Mouse (Mus musculus) MEL (cell line): Measurements from ENCODE around the gene Mturn. TPM values are rescaled to one million over a fixed set of nuclear protein-coding genes. Genes with fewer than 3 reads are reported as not detected.

Experiments
- DNase-seq: peaks from one replicate; pipeline ENCODE4 v3.0.0; 2011; ENCODE audit warnings: low read depth, low spot score
- H3K27ac ChIP-seq: 2 replicates; pipeline ENCODE4 v1.5.1; 2012; ENCODE audit warnings: low read depth, mild to moderate bottlenecking, control low read depth, low read length, moderate library complexity; ENCODE audit not compliant: control insufficient read depth
- H3K27me3 ChIP-seq, 2 experiments: fragments of 150-350 bp in 1 of 2; sonication (generic) in 1 of 2; 2 replicates each; pipeline ENCODE4 v1.6.1; 2012; ENCODE audit warnings: low read length in 2 of 2, mild to moderate bottlenecking in 2 of 2, improper control_type of control experiment in 1 of 2, moderate library complexity in 1 of 2; ENCODE audit not compliant: insufficient read depth in 2 of 2, control insufficient read depth in 1 of 2
- H3K36me3 ChIP-seq, 2 experiments: 2 replicates each; pipeline ENCODE4 v1.6.1; 2012 to 2014; ENCODE audit warnings: low read length in 2 of 2, improper control_type of control experiment in 1 of 2, inconsistent platforms in 1 of 2, mild to moderate bottlenecking in 1 of 2; ENCODE audit not compliant: insufficient read depth in 2 of 2, control insufficient read depth in 1 of 2
- H3K4me1 ChIP-seq, 2 experiments: fragments of 150-350 bp in 1 of 2; sonication (generic) in 1 of 2; 2 replicates each; pipeline ENCODE4 v1.6.1; 2012; ENCODE audit warnings: low read length in 2 of 2, improper control_type of control experiment in 1 of 2, mild to moderate bottlenecking in 1 of 2; ENCODE audit not compliant: insufficient read depth in 2 of 2, control insufficient read depth in 1 of 2
- H3K4me3 ChIP-seq, 2 experiments: fragments of 150-350 bp in 1 of 2; sonication (generic) in 1 of 2; 2 replicates each; pipeline ENCODE4 v1.5.1; 2012; ENCODE audit warnings: low read depth in 2 of 2, low read length in 2 of 2, mild to moderate bottlenecking in 2 of 2, moderate library complexity in 2 of 2, control low read depth in 1 of 2, improper control_type of control experiment in 1 of 2; ENCODE audit not compliant: control insufficient read depth in 1 of 2, insufficient read depth in 1 of 2
- H3K79me2 ChIP-seq: 2 replicates; pipeline ENCODE4 v1.6.1; 2012; ENCODE audit warnings: mild to moderate bottlenecking, low read length, moderate library complexity; ENCODE audit not compliant: control insufficient read depth, poor library complexity, insufficient read depth
- H3K9ac ChIP-seq: 2 replicates; pipeline ENCODE4 v1.6.1; 2012; ENCODE audit warnings: low read depth, mild to moderate bottlenecking, control low read depth, low read length, moderate library complexity; ENCODE audit not compliant: control insufficient read depth, poor library complexity, severe bottlenecking
- H3K9me3 ChIP-seq: fragments of 150-350 bp; sonication (generic); replicated peaks from 2 replicates; pipeline ENCODE4 v1.6.1; 2012; ENCODE audit warnings: mild to moderate bottlenecking, low read length, improper control_type of control experiment, moderate library complexity; ENCODE audit not compliant: insufficient read depth
- CHD1 ChIP-seq: IDR thresholded peaks from 2 replicates; pipeline ENCODE4 v1.6.1; 2012; ENCODE audit warnings: low read depth, mild to moderate bottlenecking, inconsistent platforms, low read length, improper control_type of control experiment
- CTCF ChIP-seq, 3 experiments: IDR thresholded peaks in 2 of 3; conservative IDR thresholded peaks in 1 of 3; 2 replicates each; pipeline ENCODE4 v1.5.1; 2011 to 2012; ENCODE audit warnings: low read length in 3 of 3, low read depth in 2 of 3, mild to moderate bottlenecking in 2 of 3, improper control_type of control experiment in 1 of 3, inconsistent platforms in 1 of 3, mixed read lengths in 1 of 3, moderate library complexity in 1 of 3; ENCODE audit not compliant: control insufficient read depth in 1 of 3, insufficient read depth in 1 of 3, poor library complexity in 1 of 3, severe bottlenecking in 1 of 3
- E2F4 ChIP-seq: IDR thresholded peaks from 2 replicates; pipeline ENCODE4 v1.6.1; 2011; ENCODE audit warnings: low read depth, low read length, improper control_type of control experiment, borderline replicate concordance
- EP300 ChIP-seq, 2 experiments: IDR thresholded peaks; 2 replicates each; pipeline ENCODE4 v1.6.1; 2011; ENCODE audit warnings: improper control_type of control experiment in 2 of 2, low read length in 2 of 2, low read depth in 1 of 2, mild to moderate bottlenecking in 1 of 2
- ETS1 ChIP-seq: IDR thresholded peaks from 2 replicates; pipeline ENCODE4 v1.6.1; 2012; ENCODE audit warnings: low read depth, mild to moderate bottlenecking, inconsistent platforms, low read length, improper control_type of control experiment, moderate library complexity
- GABPA ChIP-seq: IDR thresholded peaks from 2 replicates; pipeline ENCODE4 v1.6.1; 2012; ENCODE audit warnings: low read depth, mild to moderate bottlenecking, inconsistent platforms, low read length, improper control_type of control experiment, moderate library complexity
- GATA1 ChIP-seq: IDR thresholded peaks from 2 replicates; pipeline ENCODE4 v1.6.1; 2011; ENCODE audit warnings: low read depth, low read length, improper control_type of control experiment
- KAT2A ChIP-seq: conservative IDR thresholded peaks from 2 replicates; pipeline ENCODE4 v1.6.1; 2012; ENCODE audit warnings: low read depth, low read length, improper control_type of control experiment, inconsistent platforms
- MAX ChIP-seq: IDR thresholded peaks from 2 replicates; pipeline ENCODE4 v1.6.1; 2011; ENCODE audit warnings: low read length, improper control_type of control experiment
- MEF2A ChIP-seq: IDR thresholded peaks from 2 replicates; pipeline ENCODE4 v1.6.1; 2014; ENCODE audit warnings: low read depth, mild to moderate bottlenecking, inconsistent platforms, low read length, improper control_type of control experiment; ENCODE audit not compliant: poor library complexity, insufficient replicate concordance, severe bottlenecking; ENCODE audit errors: extremely low read depth
- MXI1 ChIP-seq: IDR thresholded peaks from 2 replicates; pipeline ENCODE4 v1.6.1; 2011; ENCODE audit warnings: mild to moderate bottlenecking, low read depth, low read length, improper control_type of control experiment
- MYC ChIP-seq: IDR thresholded peaks from 2 replicates; pipeline ENCODE4 v1.6.1; 2011; ENCODE audit warnings: low read depth, mild to moderate bottlenecking, low read length, improper control_type of control experiment, moderate library complexity
- NRF1 ChIP-seq: IDR thresholded peaks from 2 replicates; pipeline ENCODE4 v1.6.1; 2014; ENCODE audit warnings: low read depth, mild to moderate bottlenecking, inconsistent platforms, low read length, improper control_type of control experiment, moderate library complexity; ENCODE audit not compliant: poor library complexity, insufficient read depth, severe bottlenecking
- RAD21 ChIP-seq: IDR thresholded peaks from 2 replicates; pipeline ENCODE4 v1.6.1; 2011; ENCODE audit warnings: mild to moderate bottlenecking, low read depth, low read length, improper control_type of control experiment
- SIN3A ChIP-seq: IDR thresholded peaks from 2 replicates; pipeline ENCODE4 v1.6.1; 2012; ENCODE audit warnings: low read length, improper control_type of control experiment, inconsistent platforms
- SMC3 ChIP-seq: IDR thresholded peaks from 2 replicates; pipeline ENCODE4 v1.6.1; 2011; ENCODE audit warnings: low read depth, low read length, improper control_type of control experiment
- TBP ChIP-seq: IDR thresholded peaks from 2 replicates; pipeline ENCODE4 v1.8.0; 2011; ENCODE audit warnings: low read depth, low read length, improper control_type of control experiment
- UBTF ChIP-seq: IDR thresholded peaks from 2 replicates; pipeline ENCODE4 v1.6.1; 2012; ENCODE audit warnings: low read depth, mild to moderate bottlenecking, inconsistent platforms, low read length, improper control_type of control experiment, moderate library complexity, borderline replicate concordance; ENCODE audit not compliant: insufficient read depth
- ZC3H11A ChIP-seq: IDR thresholded peaks from 2 replicates; pipeline ENCODE4 v1.6.1; 2012; ENCODE audit warnings: low read depth, mild to moderate bottlenecking, inconsistent platforms, low read length, improper control_type of control experiment
- ZKSCAN1 ChIP-seq: IDR thresholded peaks from 2 replicates; pipeline ENCODE4 v1.6.1; 2012; ENCODE audit warnings: low read depth, mild to moderate bottlenecking, inconsistent platforms, low read length, improper control_type of control experiment, moderate library complexity
- ZMIZ1 ChIP-seq: IDR thresholded peaks from 2 replicates; pipeline ENCODE4 v1.6.1; 2012; ENCODE audit warnings: low read depth, mild to moderate bottlenecking, inconsistent platforms, low read length, improper control_type of control experiment, moderate library complexity
- polyA plus RNA-seq, 2 experiments: library from polyadenylated mRNA; stranded (reverse) in 1 of 2; unstranded in 1 of 2; fragments of >175 nt in 1 of 2; fragments of >200 nt in 1 of 2; gene quantifications; 2 replicates each; pipeline versions ENCODE4 v1.2.1 to v1.2.4; 2012; ENCODE audit warnings: low replicate concordance in 2 of 2, low read depth in 1 of 2; ENCODE audit not compliant: insufficient read length in 2 of 2, insufficient read depth in 1 of 2, missing spikeins in 1 of 2
- total RNA-seq: library from RNA; depleted of rRNA; stranded (reverse); fragments of 300-350 nt; gene quantifications from 2 replicates; pipeline ENCODE4 v1.2.3, GENCODE M21; 2012

The Mturn gene
- total and polyA plus RNA-seq, 3 experiments, result 0.31 to 1.1 TPM; not detected in 1

- Histone ChIP-seq H3K27me3 (no peaks in the 10 kb centered on the region; a peak in 1 of 4 replicates), H3K4me3 (no peak overlapping the region), H3K9me3 (no peaks in the 10 kb centered on the region), H3K4me1 (0 out of 4 replicates have a peak, but pooled peaks cover 0 to 4% of the 10 kb centered on the region in 2 experiments), H3K79me2 (no peaks in the 10 kb centered on the region), H3K36me3 (no peaks in the 10 kb centered on the region), H3K9ac (no peak overlapping the region), H3K27ac (no peak overlapping the region)
- DNase-seq, result peak; percentile 54
- TF ChIP-seq CTCF (IDR thresholded peaks at IDR 0.05 in 2 of 3, conservative IDR thresholded peaks at IDR 0.05 in 1 of 3; ENCODE audit: control insufficient read depth in 1 of 3, insufficient read depth in 1 of 3, low read depth in 2 of 3, low read length in 3 of 3, poor library complexity in 1 of 3, severe bottlenecking in 1 of 3) (peak; percentile 23 to 74 (median 35)), MYC (no peak), SMC3 (peak; percentile 72), GABPA (no peak), MAX (no peak), RAD21 (peak; percentile 85), ZC3H11A (peak; percentile 64), ZMIZ1 (no peak), MXI1 (no peak), SIN3A (0 out of 2 replicates have a peak, but pooled peaks have one; percentile 18)
Measured at GRCm38 (mm10) chr6:54705387-54705909, 24.0 kb downstream of the Mturn start.

- Histone ChIP-seq H3K9me3 (no peaks in the 10 kb centered on the region), H3K4me3 (no peak overlapping the region), H3K27me3 (no peaks in the 10 kb centered on the region; a peak in 1 of 4 replicates), H3K36me3 (no peaks in the 10 kb centered on the region), H3K9ac (no peak overlapping the region), H3K4me1 (0 out of 4 replicates have a peak, but pooled peaks cover 0 to 4% of the 10 kb centered on the region in 2 experiments), H3K79me2 (no peaks in the 10 kb centered on the region), H3K27ac (no peak overlapping the region)
- DNase-seq, result no peak
- TF ChIP-seq ZC3H11A (no peak), ETS1 (no peak), E2F4 (no peak), MEF2A (no peak), UBTF (no peak), CHD1 (no peak), ZKSCAN1 (no peak), EP300 (IDR thresholded peaks at IDR 0.05; ENCODE audit: low read depth in 1 of 2, low read length in 2 of 2) (no peak), KAT2A (no peak), SMC3 (no peak), TBP (no peak), SIN3A (no peak), NRF1 (no peak), GATA1 (no peak)
Measured at GRCm38 (mm10) chr6:54706099-54706498, 24.7 kb downstream of the Mturn start.
